ENCODE assay signal across 20 mouse cellular contexts in the genomic region with DNA sequence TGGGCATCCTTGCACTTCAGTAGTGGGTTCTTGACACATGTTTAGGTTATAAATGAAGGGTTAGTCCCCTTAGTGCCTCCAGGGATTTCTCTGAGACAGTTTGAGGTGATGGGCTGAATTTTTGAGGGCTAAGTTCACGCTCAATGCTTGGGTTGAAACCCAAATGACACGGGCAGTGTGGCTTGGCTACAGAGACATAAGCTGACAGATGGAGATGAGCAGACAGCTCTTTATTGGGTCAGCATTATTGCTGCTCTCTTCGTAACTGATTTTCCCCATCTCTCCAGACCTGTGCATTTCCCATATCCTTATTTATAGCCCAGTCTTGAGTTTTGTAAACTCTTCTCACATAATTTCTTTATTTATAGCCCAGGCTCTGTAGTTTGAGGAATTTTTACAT.
"Had no signal": no experiment of that assay in that cellular context is flagged by ENCODE, and none has a peak within 500 bp of the region (broad histone marks: within the 10 kb centered on the region; RNA-seq: fewer than 3 reads in every experiment).

No protein-coding gene starts in this region.

- DNase-seq: lung, adult 18-20 months; lung, postnatal 10 days; lung, postnatal 4 days; midbrain, embryonic 14.5 days; retina, postnatal 1 day; right cerebral cortex, adult 18-20 months; right cerebral cortex, postnatal 25 days; right cerebral cortex, postnatal 4 days; thymus, adult 2 months; thymus, postnatal 25 days; thymus, postnatal 4 days had no signal

- H3K27ac ChIP-seq: midbrain, embryonic 10.5 days; midbrain, embryonic 12.5 days; neural tube, embryonic 13.5 days; neural tube, embryonic 15.5 days; stomach, embryonic 15.5 days; stomach, postnatal 0 days had no signal

- H3K4me1 ChIP-seq: midbrain, embryonic 10.5 days; midbrain, embryonic 12.5 days; neural tube, embryonic 13.5 days; neural tube, embryonic 15.5 days; stomach, embryonic 15.5 days had no signal

- H3K9ac ChIP-seq: lung, embryonic 14.5 days; midbrain, embryonic 12.5 days; neural tube, embryonic 13.5 days; neural tube, embryonic 15.5 days; stomach, embryonic 15.5 days had no signal

- H3K27me3 ChIP-seq: midbrain, embryonic 12.5 days; neural tube, embryonic 13.5 days; neural tube, embryonic 15.5 days; stomach, embryonic 15.5 days had no signal

- H3K4me2 ChIP-seq: lung, embryonic 14.5 days; midbrain, embryonic 12.5 days; neural tube, embryonic 13.5 days; neural tube, embryonic 15.5 days; stomach, embryonic 15.5 days had no signal

- H3K9me3 ChIP-seq: midbrain, embryonic 10.5 days; midbrain, embryonic 12.5 days; neural tube, embryonic 13.5 days; neural tube, embryonic 15.5 days; stomach, embryonic 15.5 days had no signal

- H3K36me3 ChIP-seq: midbrain, embryonic 10.5 days; midbrain, embryonic 12.5 days; neural tube, embryonic 13.5 days; neural tube, embryonic 15.5 days; stomach, embryonic 15.5 days had no signal

- ATAC-seq: midbrain, embryonic 16.5 days had no signal

- H3K4me3 ChIP-seq: midbrain, embryonic 10.5 days; midbrain, embryonic 12.5 days; myocyte; neural tube, embryonic 13.5 days; neural tube, embryonic 15.5 days; stomach, embryonic 15.5 days had no signal
